Mouse (Mus musculus) lung, postnatal 0 days (tissue): ENCODE measurements around the gene Flrt1. TPM values are rescaled to one million over a fixed set of nuclear protein-coding genes. Genes with fewer than 3 reads are reported as not detected.

ENCODE experiments used
- ATAC-seq: fragments of 200-750 bp; cut with Nextera tagmentation; 2 replicates; pipeline ENCODE4 v1.8.0; 2017; ENCODE audit warnings: moderate library complexity
- DNase-seq: peaks from one replicate; pipeline ENCODE4 v3.0.0-alpha.2; 2016; ENCODE audit warnings: low spot score
- H3K27ac ChIP-seq: fragments of 300-500 bp; sonication (generic); 2 replicates; pipeline ENCODE4 v1.5.1; 2014; ENCODE audit warnings: antibody characterized with exemption, mild to moderate bottlenecking, low read length, mixed read lengths
- H3K27me3 ChIP-seq: fragments of 300-500 bp; sonication (generic); replicated peaks from 2 replicates; pipeline ENCODE4 v1.6.1; 2014; ENCODE audit warnings: low read length, mixed read lengths; ENCODE audit not compliant: insufficient read depth
- H3K36me3 ChIP-seq: fragments of 300-500 bp; sonication (generic); 2 replicates; pipeline ENCODE4 v1.6.1; 2014; ENCODE audit warnings: low read length, mixed read lengths; ENCODE audit not compliant: insufficient read depth
- H3K4me1 ChIP-seq: fragments of 300-500 bp; sonication (generic); 2 replicates; pipeline ENCODE4 v1.6.1; 2014; ENCODE audit warnings: antibody characterized with exemption, low read depth, low read length, mixed read lengths; ENCODE audit not compliant: insufficient read depth
- H3K4me2 ChIP-seq: fragments of 300-500 bp; sonication (generic); replicated peaks from 2 replicates; pipeline ENCODE4 v1.6.1; 2014; ENCODE audit warnings: low read depth, mild to moderate bottlenecking, low read length, moderate library complexity, mixed read lengths
- H3K4me3 ChIP-seq: fragments of 300-500 bp; sonication (generic); 2 replicates; pipeline ENCODE4 v1.5.1; 2014; ENCODE audit warnings: low read depth, low read length
- H3K9ac ChIP-seq: fragments of 300-500 bp; sonication (generic); replicated peaks from 2 replicates; pipeline ENCODE4 v1.6.1; 2014; ENCODE audit warnings: low read depth, mild to moderate bottlenecking
- H3K9me3 ChIP-seq: fragments of 300-500 bp; sonication (generic); 2 replicates; pipeline ENCODE4 v1.6.1; 2016; ENCODE audit warnings: low read length, mixed read lengths
- CTCF ChIP-seq: IDR thresholded peaks from 2 replicates; pipeline ENCODE4 v1.5.1; 2016; ENCODE audit warnings: antibody characterized with exemption, mild to moderate bottlenecking
- EP300 ChIP-seq: IDR thresholded peaks from 2 replicates; pipeline ENCODE4 v1.6.1; 2016; ENCODE audit warnings: antibody characterized with exemption, mild to moderate bottlenecking, control low read depth
- WGBS: fragments of 180-500 bp; shearing (Covaris S2); extraction: QIAGEN DNeasy Blood & Tissue Kit; methylation state at CpG from one replicate; pipeline ENCODE4 v1.1.7; 2014; 5-methylcytosine and 5-hydroxymethylcytosine counted together
- polyA plus RNA-seq: library from polyadenylated mRNA; unstranded; fragments of >200 nt; fragmentation: Nextera tagmentation; extraction: Ambion mirVana; gene quantifications from 2 replicates; pipeline ENCODE4 v1.2.1, GENCODE M21; 2015

Flrt1 gene
- polyA plus RNA-seq, 1 experiment from 2014 or later = 0.17 TPM

- Histone ChIP-seq H3K9ac (peak overlapping the region; percentile 23; the same call in 1 of the 2 replicates), H3K27ac (no peak overlapping the region), H3K9me3 (no peaks in the 10 kb centered on the region), H3K4me1 (peaks cover 4% of the 10 kb centered on the region; the same call in 1 of the 2 replicates), H3K4me3 (peak overlapping the region; percentile 3; the same call in 1 of the 2 replicates), H3K27me3 (no peaks in the 10 kb centered on the region), H3K36me3 (no peaks in the 10 kb centered on the region), H3K4me2 (peak overlapping the region; percentile 30)
- TF ChIP-seq CTCF = no peak
- no peak for TF ChIP-seq EP300
- DNase-seq = peak; percentile 63
- ATAC-seq = peak; percentile 69
- 16% methylated on average over 33 of the region's 35 CpGs for WGBS
Observed at GRCm38 (mm10) chr19:7069781-7070763, 35.5 kb downstream of the Flrt1 start.

GRCm38 (mm10) chr19:7068661-7069531, 36.6 kb downstream of the Flrt1 start:
- H3K4me2 ChIP-seq = no peak overlapping the region
- whole genome bisulfite sequencing = 61% methylated on average over 11 of the region's 11 CpGs
- H3K9me3 ChIP-seq = no peaks in the 10 kb centered on the region
- no peaks in the 10 kb centered on the region for H3K36me3 ChIP-seq
- no peaks in the 10 kb centered on the region for H3K27me3 ChIP-seq
- H3K27ac ChIP-seq = no peak overlapping the region
- DNase-seq (no peak), ATAC-seq (no peak)
- H3K9ac ChIP-seq = no peak overlapping the region
- no peak overlapping the region for H3K4me3 ChIP-seq
- peaks cover 4% of the 10 kb centered on the region; the same call in 1 of the 2 replicates for H3K4me1 ChIP-seq
- TF ChIP-seq CTCF (peak; percentile 33), EP300 (no peak)

GRCm38 (mm10) chr19:7068136-7068535, 37.4 kb downstream of the Flrt1 start:
- DNase-seq = peak; percentile 69
- no peak overlapping the region for H3K4me2 ChIP-seq
- H3K27ac ChIP-seq = no peak overlapping the region
- no peaks in the 10 kb centered on the region for H3K9me3 ChIP-seq
- WGBS = 7% methylated on average over 14 of the region's 14 CpGs
- H3K27me3 ChIP-seq = no peaks in the 10 kb centered on the region
- H3K9ac ChIP-seq = no peak overlapping the region
- no peaks in the 10 kb centered on the region for H3K36me3 ChIP-seq
- ATAC-seq = peak; percentile 50
- TF ChIP-seq CTCF = peak; percentile 84
- no peak for TF ChIP-seq EP300
- no peak overlapping the region for H3K4me3 ChIP-seq
- H3K4me1 ChIP-seq = peaks cover 4% of the 10 kb centered on the region; the same call in 1 of the 2 replicates

GRCm38 (mm10) chr19:7067344-7068050, 38.0 kb downstream of the Flrt1 start:
- Histone ChIP-seq H3K4me3 (no peak overlapping the region), H3K27ac (no peak overlapping the region), H3K4me1 (peaks cover 4% of the 10 kb centered on the region; the same call in 1 of the 2 replicates), H3K9ac (no peak overlapping the region), H3K4me2 (no peak overlapping the region), H3K27me3 (no peaks in the 10 kb centered on the region), H3K36me3 (no peaks in the 10 kb centered on the region), H3K9me3 (no peaks in the 10 kb centered on the region)
- DNase-seq (no peak), ATAC-seq (no peak)
- WGBS = 40% methylated on average over 20 of the region's 20 CpGs
- no peak for TF ChIP-seq CTCF

- TF ChIP-seq EP300 (no peak), CTCF (no peak)
- no peaks in the 10 kb centered on the region for H3K9me3 ChIP-seq
- WGBS = 34% methylated on average over 7 of the region's 8 CpGs
- H3K4me3 ChIP-seq = no peak overlapping the region
- DNase-seq = no peak
- H3K4me2 ChIP-seq = no peak overlapping the region
- peaks cover 4% of the 10 kb centered on the region; the same call in 1 of the 2 replicates for H3K4me1 ChIP-seq
- no peaks in the 10 kb centered on the region for H3K36me3 ChIP-seq
- no peaks in the 10 kb centered on the region for H3K27me3 ChIP-seq
- ATAC-seq = no peak
- H3K9ac ChIP-seq = no peak overlapping the region
- no peak overlapping the region for H3K27ac ChIP-seq
Observed at GRCm38 (mm10) chr19:7066828-7067342, 38.6 kb downstream of the Flrt1 start.
